Mouse (Mus musculus) G1E (cell line): Measurements from ENCODE around the gene Alyref2. TPM values are rescaled to one million over a fixed set of nuclear protein-coding genes. Genes with fewer than 3 reads are reported as not detected.

Experiments
- ATAC-seq: 2 replicates; pipeline ENCODE4 v1.8.0; 2016; ENCODE audit warnings: mild to moderate bottlenecking; ENCODE audit not compliant: insufficient number of reproducible peaks, poor library complexity, low FRiP score, severe bottlenecking; ENCODE audit errors: extremely low read depth
- DNase-seq: peaks from one replicate; pipeline ENCODE4 v3.0.0; 2012; ENCODE audit warnings: low spot score
- H3K27me3 ChIP-seq: 2 replicates; pipeline ENCODE4 v1.6.1; 2012; ENCODE audit warnings: mild to moderate bottlenecking, low read length, inconsistent platforms; ENCODE audit not compliant: insufficient read depth
- H3K36me3 ChIP-seq: replicated peaks from 2 replicates; pipeline ENCODE3; 2012; ENCODE audit warnings: mild to moderate bottlenecking, inconsistent platforms
- H3K4me1 ChIP-seq: 2 replicates; pipeline ENCODE4 v1.6.1; 2012; ENCODE audit warnings: low read depth, low read length, inconsistent platforms, mixed read lengths; ENCODE audit not compliant: insufficient read depth
- H3K4me3 ChIP-seq: 2 replicates; pipeline ENCODE4 v1.5.1; 2012; ENCODE audit warnings: low read depth, mild to moderate bottlenecking, inconsistent platforms, low read length, moderate library complexity, mixed read lengths
- H3K9me3 ChIP-seq: replicated peaks from 2 replicates; pipeline ENCODE4 v1.6.1; 2012; ENCODE audit warnings: inconsistent platforms
- CTCF ChIP-seq: IDR thresholded peaks from 2 replicates; pipeline ENCODE4 v1.5.1; 2012; ENCODE audit warnings: low read depth, low read length, inconsistent platforms, mixed read lengths
- GATA1 ChIP-seq: IDR thresholded peaks from 2 replicates; pipeline ENCODE4 v1.6.1; 2012; ENCODE audit warnings: borderline replicate concordance, low read length, inconsistent platforms, mixed read lengths
- GATA2 ChIP-seq: IDR thresholded peaks from 2 replicates; pipeline ENCODE4 v1.6.1; 2012; ENCODE audit warnings: low read depth, low read length, inconsistent platforms, borderline replicate concordance
- POLR2AphosphoS5 ChIP-seq: IDR thresholded peaks from 2 replicates; pipeline ENCODE4 v1.6.1; 2012; ENCODE audit warnings: low read depth, low read length, inconsistent platforms; ENCODE audit not compliant: insufficient replicate concordance
- TAL1 ChIP-seq: conservative IDR thresholded peaks from 2 replicates; pipeline ENCODE4 v1.6.1; 2012; ENCODE audit warnings: low read depth, low read length, inconsistent platforms, mixed read lengths
- polyA plus RNA-seq: library from polyadenylated mRNA; stranded (reverse); fragments of >175 nt; gene quantifications from 2 replicates; pipeline ENCODE4 v1.2.3, GENCODE M21; 2012
- total RNA-seq, 2 experiments: library from RNA; stranded (forward) in 1 of 2; stranded (reverse) in 1 of 2; fragments of 200-1000 nt in 1 of 2; fragments of >200 nt in 1 of 2; fragmentation: Nextera tagmentation in 1 of 2; gene quantifications; 2 replicates each; pipeline ENCODE4 v1.2.3; 2014 to 2017

The Alyref2 gene
- total and polyA plus RNA-seq, 3 experiments, result 5.7 to 10.7 (median 6.6) TPM

DNA sequence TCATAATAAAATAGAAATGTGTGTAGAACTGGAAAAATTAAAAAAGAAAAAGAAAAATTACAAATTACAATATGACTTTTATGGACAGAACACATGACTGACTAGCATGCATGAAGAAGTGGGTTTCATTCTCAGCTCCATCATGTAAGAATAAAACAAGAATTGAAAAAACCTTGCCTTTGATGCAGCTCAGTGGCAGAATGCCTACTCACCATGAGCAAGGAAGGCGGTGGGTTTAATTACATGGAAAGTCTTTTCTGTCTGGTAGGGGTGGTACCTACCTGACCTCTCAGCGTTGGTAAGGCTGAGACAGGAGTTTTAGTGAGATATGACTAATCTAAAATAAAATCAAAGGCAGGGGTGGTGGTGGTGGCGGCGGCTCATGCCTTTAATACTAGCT lies 1.3 kb downstream of the Alyref2 start:
- H3K4me1 ChIP-seq, result peaks cover 36% of the 10 kb centered on the region
- no peak for DNase-seq
- TF ChIP-seq POLR2AphosphoS5 (no peak), TAL1 (0 out of 2 replicates have a peak, but pooled peaks have one; percentile 17), CTCF (no peak), GATA2 (no peak), GATA1 (no peak)
- no peaks in the 10 kb centered on the region for H3K27me3 ChIP-seq
- H3K36me3 ChIP-seq, result peaks cover 3% of the 10 kb centered on the region
- H3K9me3 ChIP-seq, result no peaks in the 10 kb centered on the region
- ATAC-seq, result no peak
- peak overlapping the region; percentile 47; the same call in 1 of the 2 replicates for H3K4me3 ChIP-seq

DNA sequence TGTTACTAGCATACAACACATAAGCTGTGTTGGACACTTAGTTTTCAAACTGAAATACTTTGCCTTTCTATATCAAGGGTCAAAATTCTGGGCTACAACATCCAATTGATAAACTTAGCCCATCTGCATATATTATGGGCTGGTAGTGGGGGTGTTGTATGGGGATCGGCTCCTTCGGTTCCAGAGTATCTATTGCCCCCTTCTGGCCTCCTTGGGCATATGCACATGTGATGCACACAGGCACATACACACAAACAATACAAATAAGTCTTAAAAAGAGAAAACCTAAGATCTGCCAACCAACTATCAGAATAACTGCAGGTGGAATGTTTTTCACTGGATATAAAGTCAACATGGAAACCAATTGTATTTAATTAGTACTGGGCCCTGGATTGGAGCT lies 10.0 kb downstream of the Alyref2 start:
- no peaks in the 10 kb centered on the region for H3K27me3 ChIP-seq
- ATAC-seq (no peak), DNase-seq (no peak)
- TF ChIP-seq POLR2AphosphoS5 (no peak), GATA2 (no peak), CTCF (no peak), GATA1 (no peak), TAL1 (no peak)
- H3K4me3 ChIP-seq, result no peak overlapping the region
- no peaks in the 10 kb centered on the region; the same call in 1 of the 2 replicates for H3K4me1 ChIP-seq
- peaks cover 6% of the 10 kb centered on the region for H3K9me3 ChIP-seq
- no peaks in the 10 kb centered on the region for H3K36me3 ChIP-seq

DNA sequence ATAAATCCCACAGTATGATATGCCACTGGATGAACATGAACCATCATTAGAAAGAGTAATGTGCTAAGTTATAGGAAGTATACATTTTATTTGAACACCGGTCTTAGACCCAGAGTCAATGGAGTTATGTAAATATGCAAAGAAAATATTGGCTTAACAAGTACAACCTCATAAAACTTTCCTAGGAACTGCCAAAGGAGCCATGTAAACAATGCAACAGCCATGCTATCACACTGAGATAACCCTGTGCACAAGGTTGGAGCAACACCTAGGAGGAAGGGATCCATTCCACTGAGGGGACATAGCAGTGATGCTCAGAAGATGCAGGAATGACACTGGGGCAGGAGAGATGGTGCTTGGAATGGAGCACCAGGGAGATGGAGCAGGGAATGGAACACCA lies 10.5 kb downstream of the Alyref2 start:
- Histone ChIP-seq H3K4me1 (no peaks in the 10 kb centered on the region; the same call in 1 of the 2 replicates), H3K9me3 (peaks cover 8% of the 10 kb centered on the region), H3K27me3 (no peaks in the 10 kb centered on the region), H3K36me3 (no peaks in the 10 kb centered on the region), H3K4me3 (no peak overlapping the region)
- TF ChIP-seq GATA1 (no peak), CTCF (no peak), TAL1 (no peak), POLR2AphosphoS5 (no peak), GATA2 (no peak)
- no peak for DNase-seq
- no peak for ATAC-seq

DNA sequence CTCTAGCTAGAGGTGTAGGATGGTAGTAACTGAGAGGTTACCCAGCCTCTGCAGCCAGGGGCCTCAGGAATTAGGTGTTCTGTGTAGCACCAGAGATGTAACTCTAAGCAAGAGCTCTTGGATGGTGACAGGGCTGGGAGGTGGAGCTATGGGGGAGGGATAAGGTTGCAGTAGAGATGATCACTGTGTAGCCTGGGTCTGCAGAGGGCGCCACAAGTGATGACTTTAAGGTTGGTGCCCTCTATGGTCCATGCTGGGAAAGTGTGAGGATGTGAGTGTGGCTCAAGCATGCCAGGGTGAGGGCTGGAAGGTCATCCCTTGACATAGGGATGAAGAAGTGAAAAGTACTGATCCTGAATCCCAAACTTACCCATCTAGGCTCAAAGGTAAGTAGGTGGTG lies 11.8 kb downstream of the Alyref2 start:
- peaks cover 8% of the 10 kb centered on the region for H3K9me3 ChIP-seq
- TF ChIP-seq POLR2AphosphoS5 (no peak; the same call in 1 of the 2 replicates), GATA2 (no peak), CTCF (no peak), TAL1 (no peak), GATA1 (no peak)
- no peaks in the 10 kb centered on the region; the same call in 1 of the 2 replicates for H3K4me1 ChIP-seq
- no peaks in the 10 kb centered on the region for H3K27me3 ChIP-seq
- ATAC-seq (no peak), DNase-seq (no peak)
- H3K4me3 ChIP-seq, result no peak overlapping the region
- no peaks in the 10 kb centered on the region for H3K36me3 ChIP-seq

DNA sequence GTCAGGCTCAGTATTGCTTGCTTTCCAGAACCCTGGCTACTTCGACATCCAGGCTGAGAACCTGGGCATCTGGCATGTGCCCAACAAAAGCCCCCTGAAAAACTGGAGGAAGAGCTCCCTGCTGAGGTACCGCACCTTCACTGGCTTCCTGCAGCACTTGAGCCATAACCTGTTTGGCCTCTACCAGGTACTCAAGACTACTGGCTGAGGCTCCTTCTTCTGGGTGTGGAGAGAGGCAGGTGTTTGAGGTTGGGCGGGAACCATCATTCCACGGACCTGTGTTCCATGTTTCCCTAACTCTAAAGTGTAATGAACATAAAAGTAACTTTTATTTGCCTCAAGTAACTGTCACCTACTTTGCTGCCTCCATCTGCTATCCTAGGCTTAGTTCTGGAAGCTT lies 12.3 kb downstream of the Alyref2 start:
- no peak for TF ChIP-seq POLR2AphosphoS5
- no peak for TF ChIP-seq CTCF
- no peak for TF ChIP-seq GATA2
- no peak for TF ChIP-seq TAL1
- TF ChIP-seq GATA1, result no peak

DNA sequence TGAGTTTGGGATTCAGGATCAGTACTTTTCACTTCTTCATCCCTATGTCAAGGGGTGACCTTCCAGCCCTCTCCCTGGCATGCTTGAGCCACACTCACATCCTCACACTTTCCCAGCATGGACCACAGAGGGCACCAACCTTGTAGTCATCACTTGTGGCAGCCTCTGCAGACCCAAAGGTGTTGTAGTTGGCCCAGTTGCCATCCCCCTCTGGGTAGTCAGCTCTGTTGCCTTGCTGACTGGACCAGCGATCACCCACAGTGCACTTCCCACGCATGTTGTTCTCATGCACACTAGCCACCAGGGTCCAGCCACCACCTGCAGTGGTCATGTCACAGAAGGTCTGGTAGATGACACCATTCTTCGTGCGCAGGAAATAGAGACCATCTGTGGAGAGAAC lies 28.1 kb downstream of the Alyref2 start:
- Histone ChIP-seq H3K4me3 (no peak overlapping the region), H3K9me3 (peaks cover 14% of the 10 kb centered on the region), H3K27me3 (no peaks in the 10 kb centered on the region), H3K36me3 (no peaks in the 10 kb centered on the region), H3K4me1 (no peaks in the 10 kb centered on the region)
- DNase-seq (no peak), ATAC-seq (no peak)
- TF ChIP-seq GATA1, result no peak
- TF ChIP-seq GATA2, result no peak
- no peak for TF ChIP-seq TAL1
- TF ChIP-seq POLR2AphosphoS5, result no peak; the same call in 1 of the 2 replicates
- no peak; the same call in 1 of the 2 replicates for TF ChIP-seq CTCF

More for the DNA sequence above, 12.3 kb downstream of the Alyref2 start:
- Histone ChIP-seq H3K36me3 (no peaks in the 10 kb centered on the region), H3K9me3 (peaks cover 8% of the 10 kb centered on the region), H3K27me3 (no peaks in the 10 kb centered on the region), H3K4me1 (no peaks in the 10 kb centered on the region; the same call in 1 of the 2 replicates), H3K4me3 (no peak overlapping the region)
- no peak for ATAC-seq
- no peak for DNase-seq

DNA sequence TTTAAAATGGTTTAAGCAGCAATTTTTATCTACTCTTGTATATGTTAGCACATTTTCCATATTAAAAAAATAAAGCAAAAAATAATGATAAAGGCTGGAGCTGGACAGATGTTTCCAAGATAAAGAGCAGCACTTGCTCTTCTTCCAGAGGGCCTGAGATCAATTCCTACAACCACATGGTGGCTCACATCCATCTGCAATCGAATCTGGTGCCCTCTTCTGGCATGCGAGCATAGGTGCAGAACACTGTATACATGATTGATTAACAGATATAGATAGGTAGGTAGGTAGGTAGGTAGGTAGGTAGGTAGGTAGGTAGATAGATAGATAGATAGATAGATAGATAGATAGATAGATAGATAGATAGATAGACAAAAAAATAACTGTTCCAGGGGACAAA lies 29.6 kb downstream of the Alyref2 start:
- Histone ChIP-seq H3K4me3 (no peak overlapping the region), H3K36me3 (no peaks in the 10 kb centered on the region), H3K27me3 (no peaks in the 10 kb centered on the region), H3K4me1 (no peaks in the 10 kb centered on the region), H3K9me3 (peaks cover 15% of the 10 kb centered on the region)
- no peak for ATAC-seq
- no peak for DNase-seq
- TF ChIP-seq GATA2, result no peak
- no peak for TF ChIP-seq CTCF
- no peak for TF ChIP-seq POLR2AphosphoS5
- no peak for TF ChIP-seq GATA1
- no peak for TF ChIP-seq TAL1
